Mouse (Mus musculus) CH12.LX (cell line): Measurements from ENCODE around the gene Ncor2. TPM values are rescaled to one million over a fixed set of nuclear protein-coding genes. Genes with fewer than 3 reads are reported as not detected.

Experiments used
- DNase-seq: peaks from one replicate; pipeline ENCODE4 v3.0.0-alpha.2; 2013; ENCODE audit errors: extremely low read depth
- H3K27ac ChIP-seq: 2 replicates; pipeline ENCODE4 v1.5.1; 2012; ENCODE audit warnings: low read depth, mild to moderate bottlenecking, control low read depth, moderate library complexity; ENCODE audit not compliant: insufficient read depth
- H3K27me3 ChIP-seq: replicated peaks from 2 replicates; pipeline ENCODE3; 2012; ENCODE audit warnings: inconsistent platforms
- H3K36me3 ChIP-seq, 2 experiments: replicated peaks in 1 of 2; 2 replicates each; pipeline versions ENCODE3 to v1.6.1; 2012; ENCODE audit warnings: inconsistent platforms in 1 of 2, low read length in 1 of 2, mild to moderate bottlenecking in 1 of 2, mixed read lengths in 1 of 2, moderate library complexity in 1 of 2; ENCODE audit not compliant: control insufficient read depth in 1 of 2, insufficient read depth in 1 of 2
- H3K4me1 ChIP-seq, 2 experiments: 2 replicates each; pipeline ENCODE4 v1.6.1; 2012; ENCODE audit warnings: inconsistent platforms in 1 of 2, moderate library complexity in 1 of 2; ENCODE audit not compliant: insufficient read depth in 2 of 2, control insufficient read depth in 1 of 2
- H3K4me2 ChIP-seq: 2 replicates; pipeline ENCODE4 v1.6.1; 2012; ENCODE audit warnings: low read depth, mild to moderate bottlenecking, control low read depth; ENCODE audit not compliant: poor library complexity, insufficient read depth, severe bottlenecking
- H3K4me3 ChIP-seq, 3 experiments: fragments of 150-350 bp in 1 of 3; sonication (generic) in 1 of 3; replicated peaks in 1 of 3; 2 replicates each; pipeline versions ENCODE3 to v1.5.1; 2011 to 2012; ENCODE audit warnings: low read depth in 2 of 3, low read length in 2 of 3, mild to moderate bottlenecking in 2 of 3, moderate library complexity in 2 of 3, control low read depth in 1 of 3, improper control_type of control experiment in 1 of 3, inconsistent platforms in 1 of 3, mixed read lengths in 1 of 3; ENCODE audit not compliant: poor library complexity in 1 of 3
- H3K79me2 ChIP-seq: replicated peaks from 2 replicates; pipeline ENCODE4 v1.6.1; 2012; ENCODE audit warnings: mild to moderate bottlenecking, moderate library complexity; ENCODE audit not compliant: control insufficient read depth, poor library complexity, insufficient read depth, severe bottlenecking; ENCODE audit errors: extremely low read depth
- H3K9ac ChIP-seq: 2 replicates; pipeline ENCODE4 v1.6.1; 2012; ENCODE audit warnings: low read depth, mild to moderate bottlenecking, control low read depth, moderate library complexity; ENCODE audit not compliant: insufficient read depth
- H3K9me3 ChIP-seq: replicated peaks from 2 replicates; pipeline ENCODE3; 2012; ENCODE audit warnings: low read length, inconsistent platforms, mixed read lengths
- BHLHE40 ChIP-seq: IDR thresholded peaks from 2 replicates; pipeline ENCODE4 v1.6.1; 2011; ENCODE audit warnings: mild to moderate bottlenecking, low read depth, low read length, improper control_type of control experiment
- ELF1 ChIP-seq: IDR thresholded peaks from 2 replicates; pipeline ENCODE4 v1.6.1; 2014; ENCODE audit warnings: low read depth, mild to moderate bottlenecking, inconsistent platforms, low read length, improper control_type of control experiment
- GABPA ChIP-seq: IDR thresholded peaks from 2 replicates; pipeline ENCODE4 v1.6.1; 2012; ENCODE audit warnings: low read depth, low read length, improper control_type of control experiment, inconsistent platforms; ENCODE audit not compliant: insufficient replicate concordance
- MAFK ChIP-seq: IDR thresholded peaks from 2 replicates; pipeline ENCODE4 v1.6.1; 2011; ENCODE audit warnings: low read length, improper control_type of control experiment; ENCODE audit not compliant: insufficient replicate concordance
- MXI1 ChIP-seq: IDR thresholded peaks from 2 replicates; pipeline ENCODE4 v1.6.1; 2011; ENCODE audit warnings: mild to moderate bottlenecking, low read depth, low read length, improper control_type of control experiment
- MYC ChIP-seq: IDR thresholded peaks from 2 replicates; pipeline ENCODE4 v1.6.1; 2011; ENCODE audit warnings: low read depth, mild to moderate bottlenecking, improper control_type of control experiment, low read length
- NELFE ChIP-seq: IDR thresholded peaks from 2 replicates; pipeline ENCODE4 v1.6.1; 2011; ENCODE audit warnings: low read depth, low read length, improper control_type of control experiment
- POLR2A ChIP-seq: IDR thresholded peaks from 2 replicates; pipeline ENCODE4 v1.6.1; 2011; ENCODE audit warnings: low read depth, mild to moderate bottlenecking, improper control_type of control experiment, low read length
- POLR2AphosphoS2 ChIP-seq: IDR thresholded peaks from 2 replicates; pipeline ENCODE4 v1.6.1; 2011; ENCODE audit warnings: low read depth, low read length, improper control_type of control experiment
- SIN3A ChIP-seq: IDR thresholded peaks from 2 replicates; pipeline ENCODE4 v1.6.1; 2012; ENCODE audit warnings: low read length, improper control_type of control experiment, inconsistent platforms
- TBP ChIP-seq: conservative IDR thresholded peaks from 2 replicates; pipeline ENCODE4 v1.6.1; 2011; ENCODE audit warnings: low read depth, low read length, improper control_type of control experiment
- TCF12 ChIP-seq: IDR thresholded peaks from 2 replicates; pipeline ENCODE4 v1.6.1; 2014; ENCODE audit warnings: low read depth, mild to moderate bottlenecking, inconsistent platforms, low read length, improper control_type of control experiment
- UBTF ChIP-seq: IDR thresholded peaks from 2 replicates; pipeline ENCODE4 v1.6.1; 2012; ENCODE audit warnings: low read depth, mild to moderate bottlenecking, inconsistent platforms, low read length, improper control_type of control experiment, moderate library complexity
- USF1 ChIP-seq: IDR thresholded peaks from 2 replicates; pipeline ENCODE4 v1.6.1; 2014; ENCODE audit warnings: low read depth, mild to moderate bottlenecking, inconsistent platforms, low read length, improper control_type of control experiment
- ZC3H11A ChIP-seq: IDR thresholded peaks from 2 replicates; pipeline ENCODE4 v1.6.1; 2012; ENCODE audit warnings: low read depth, mild to moderate bottlenecking, inconsistent platforms, low read length, improper control_type of control experiment
- ZKSCAN1 ChIP-seq: IDR thresholded peaks from 2 replicates; pipeline ENCODE4 v1.6.1; 2012; ENCODE audit warnings: low read depth, inconsistent platforms, low read length, improper control_type of control experiment, borderline replicate concordance
- ZMIZ1 ChIP-seq: IDR thresholded peaks from 2 replicates; pipeline ENCODE4 v1.6.1; 2012; ENCODE audit warnings: low read depth, mild to moderate bottlenecking, inconsistent platforms, low read length, improper control_type of control experiment
- dilution Hi-C: fragments of 300-500 bp; cut with MboI; formaldehyde crosslinking; loops from 2 replicates; pipeline ENCODE4 v1.14.3; 2020; ENCODE audit warnings: low sequenced_read_pairs; ENCODE audit not compliant: extremely low pct_unique_long_range_greater_than_20kb, extremely low pct_ligation_motif_present
- in situ Hi-C: fragments of 300-500 bp; cut with MboI; formaldehyde crosslinking; loops from 3 replicates; pipeline ENCODE4 v1.14.3; 2019; ENCODE audit warnings: low sequenced_read_pairs, low pct_ligation_motif_present, low pct_unique_long_range_greater_than_20kb, mixed read lengths
- polyA plus RNA-seq: library from polyadenylated mRNA; unstranded; fragments of >175 nt; gene quantifications from 2 replicates; pipeline ENCODE4 v1.2.1, GENCODE M21; 2012; ENCODE audit warnings: low read depth; ENCODE audit not compliant: insufficient read length
- total RNA-seq, 2 experiments: library from RNA; depleted of rRNA; stranded (reverse); fragments of 300-350 nt in 1 of 2; fragments of >200 nt in 1 of 2; gene quantifications; 2 replicates each; pipeline ENCODE4 v1.2.3; 2012 to 2014

Gene Ncor2
- total and polyA plus RNA-seq, 3 experiments = 3.9 to 44.7 (median 10.8) TPM

- H3K9ac ChIP-seq = no peak overlapping the region
- H3K4me3 ChIP-seq = no peak overlapping the region
- no peaks in the 10 kb centered on the region for H3K79me2 ChIP-seq
- H3K27ac ChIP-seq = no peak overlapping the region
- H3K4me2 ChIP-seq = no peak overlapping the region
- no peak for DNase-seq
- TF ChIP-seq BHLHE40 (no peak), TBP (no peak), GABPA (no peak), UBTF (no peak), POLR2A (no peak), ZC3H11A (no peak), MYC (no peak), USF1 (no peak), POLR2AphosphoS2 (no peak), TCF12 (no peak), MAFK (no peak), ZMIZ1 (no peak), ZKSCAN1 (no peak), NELFE (no peak), MXI1 (no peak)
- TF ChIP-seq, all 38 proteins: peak for 0
- in situ Hi-C loops (no loop called here), dilution Hi-C loops (no loop called here)
- H3K27me3 ChIP-seq = no peaks in the 10 kb centered on the region
- no peaks in the 10 kb centered on the region for H3K9me3 ChIP-seq
- H3K4me1 ChIP-seq = peaks cover 7 to 20% of the 10 kb centered on the region in 2 experiments
- H3K36me3 ChIP-seq = peaks cover 61 to 94% of the 10 kb centered on the region in 2 experiments
Observed at GRCm38 (mm10) chr5:125081318-125082101, 97.5 kb downstream of the Ncor2 start.

DNA sequence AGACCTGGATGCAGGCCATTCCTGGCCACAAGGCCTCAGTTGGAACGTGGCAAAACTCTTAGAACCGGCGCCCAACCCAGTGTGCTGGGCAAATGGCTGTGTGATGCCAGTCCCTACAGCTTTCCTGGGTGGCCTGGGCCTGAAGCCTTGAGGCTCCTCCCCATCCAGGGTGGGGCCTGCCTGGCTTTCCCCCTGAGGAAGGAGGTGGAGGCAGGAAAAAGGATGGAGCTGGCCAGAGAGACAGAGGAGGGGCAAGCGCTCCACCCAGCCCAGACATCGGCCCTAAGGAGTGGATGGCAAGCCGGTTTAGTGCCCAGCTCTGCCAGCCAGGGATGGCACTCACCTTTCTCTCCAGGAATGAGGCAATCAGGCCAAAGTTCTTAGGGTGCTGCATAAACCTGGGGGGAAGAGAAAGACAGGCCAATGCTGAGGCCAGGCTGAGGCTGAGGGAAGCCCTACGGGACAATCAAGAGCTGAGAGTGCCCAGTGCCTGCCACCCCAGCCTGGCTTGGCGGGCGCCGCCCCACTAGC lies 98.2 kb downstream of the Ncor2 start:
- no peak overlapping the region for H3K4me2 ChIP-seq
- H3K79me2 ChIP-seq = no peaks in the 10 kb centered on the region
- peaks cover 14 to 26% of the 10 kb centered on the region in 2 experiments for H3K4me1 ChIP-seq
- H3K4me3 ChIP-seq = no peak overlapping the region
- in situ Hi-C loops = no loop called here
- no peak overlapping the region for H3K27ac ChIP-seq
- peaks cover 54 to 89% of the 10 kb centered on the region in 2 experiments for H3K36me3 ChIP-seq
- H3K27me3 ChIP-seq = no peaks in the 10 kb centered on the region
- no peak for TF ChIP-seq ELF1
- TF ChIP-seq TBP = no peak
- no peak for TF ChIP-seq SIN3A
- TF ChIP-seq POLR2AphosphoS2 = no peak
- TF ChIP-seq ZKSCAN1 = no peak
- dilution Hi-C loops = no loop called here
- DNase-seq = no peak
- no peak overlapping the region for H3K9ac ChIP-seq
- H3K9me3 ChIP-seq = no peaks in the 10 kb centered on the region
